Mouse (Mus musculus) lung, postnatal 10 days (tissue): ENCODE measurements around the gene Tnfsf8.

ENCODE experiments used
- DNase-seq: peaks from one replicate; pipeline ENCODE4 v3.0.0; 2021

Gene Tnfsf8

GRCm38 (mm10) chr4:63840457-63840856 is 20.7 kb downstream of the Tnfsf8 start:
- DNase-seq: peak; percentile 61

GRCm38 (mm10) chr4:63823136-63823535 is 38.0 kb downstream of the Tnfsf8 start:
- no peak for DNase-seq

DNA sequence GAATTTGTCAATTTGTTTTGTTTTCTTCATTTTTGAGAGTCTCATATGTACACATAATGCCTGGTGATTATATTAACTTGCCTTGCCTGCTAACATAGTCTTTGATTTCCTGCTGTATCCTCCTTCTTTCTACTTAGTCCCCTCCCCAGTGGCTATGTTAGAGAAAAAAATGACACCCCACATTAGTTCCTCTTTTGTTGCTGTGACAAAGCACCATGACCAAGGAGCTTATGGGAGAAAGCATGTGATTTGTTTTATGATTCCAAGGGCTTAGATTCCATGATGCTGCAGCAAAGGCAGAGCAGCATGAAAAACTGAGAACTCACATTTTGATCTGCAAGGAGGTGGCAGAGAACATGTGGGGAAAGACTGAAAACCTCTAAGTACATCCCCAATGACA is 43.6 kb downstream of the Tnfsf8 start:
- no peak for DNase-seq

DNA sequence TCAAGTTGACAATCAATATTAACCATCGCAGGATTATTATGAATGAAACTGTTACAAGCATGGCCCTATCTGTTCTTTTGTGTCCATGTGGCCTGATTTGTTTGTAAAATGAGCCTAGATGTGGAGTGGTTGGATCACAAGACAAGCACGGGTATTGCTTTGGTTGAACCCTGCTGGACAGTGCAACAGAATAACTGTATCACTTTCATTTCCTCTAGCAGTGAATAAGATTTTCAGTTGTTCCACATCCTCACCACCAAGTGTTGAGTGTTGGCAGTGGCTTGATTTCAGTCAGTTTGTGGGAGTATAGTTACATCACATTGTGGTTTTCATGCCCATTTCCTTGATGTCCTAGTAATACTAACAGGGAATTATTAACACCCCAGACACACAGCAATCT is 45.5 kb downstream of the Tnfsf8 start:
- no peak for DNase-seq

GRCm38 (mm10) chr4:63798083-63798482 is 63.1 kb downstream of the Tnfsf8 start:
- DNase-seq: no peak

GRCm38 (mm10) chr4:63796527-63796926 is 64.6 kb downstream of the Tnfsf8 start:
- DNase-seq: no peak

DNA sequence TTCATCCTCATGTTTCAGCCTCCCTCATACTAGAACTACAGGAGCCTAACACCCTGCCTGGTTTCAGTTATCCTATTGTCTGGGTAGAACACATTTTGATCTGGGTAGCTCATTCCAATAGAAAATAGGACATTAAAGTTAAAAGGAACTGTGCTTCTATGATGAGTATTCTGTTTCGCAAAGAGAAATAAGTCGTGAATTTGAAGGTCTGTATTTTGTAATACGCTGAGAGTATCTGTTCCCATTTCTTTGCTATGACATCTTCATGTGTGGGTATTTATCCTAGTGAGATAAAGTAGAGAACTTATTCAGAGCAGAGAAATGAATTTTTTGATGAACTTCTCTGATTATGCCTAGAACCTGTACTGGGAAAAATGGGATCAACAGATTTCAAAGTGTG is 68.8 kb downstream of the Tnfsf8 start:
- DNase-seq: no peak

DNA sequence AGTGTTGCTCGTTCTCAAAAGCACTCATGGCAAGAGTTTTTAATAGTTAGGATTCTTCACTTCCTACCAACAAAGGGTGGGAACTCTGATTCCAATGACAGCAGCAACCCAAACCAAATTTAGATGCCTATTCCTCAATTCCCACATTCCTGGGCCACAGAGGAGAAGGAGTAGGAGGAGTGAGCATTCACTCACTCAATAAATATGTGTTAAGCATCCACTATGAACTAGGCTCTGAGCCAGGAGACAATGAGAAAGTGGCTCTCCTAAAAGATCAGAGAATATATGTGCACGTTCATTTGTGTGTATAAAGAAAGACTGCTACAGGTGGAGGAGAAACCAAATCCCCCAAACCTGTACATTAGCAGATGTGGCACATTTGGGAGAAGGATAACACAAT is 75.7 kb downstream of the Tnfsf8 start:
- peak; percentile 23 for DNase-seq

DNA sequence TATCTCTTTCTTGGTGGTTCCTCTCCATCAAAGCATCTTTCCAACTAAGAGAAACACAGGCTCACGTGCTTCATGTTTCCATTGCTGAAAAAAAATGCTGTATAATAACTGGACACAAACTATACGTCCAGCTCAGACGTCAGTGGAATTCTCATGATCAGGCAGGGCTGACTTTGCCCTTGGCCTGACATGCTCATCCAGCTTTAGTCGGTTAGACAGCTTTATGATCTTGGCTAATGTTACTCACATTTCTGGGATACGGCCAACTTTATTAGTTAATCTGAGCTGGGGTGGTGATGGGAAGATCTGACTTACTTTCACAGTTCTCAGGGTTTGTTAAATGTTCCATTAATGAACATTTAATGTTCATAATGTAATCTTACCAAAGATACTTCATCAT is 77.3 kb downstream of the Tnfsf8 start:
- no peak for DNase-seq

DNA sequence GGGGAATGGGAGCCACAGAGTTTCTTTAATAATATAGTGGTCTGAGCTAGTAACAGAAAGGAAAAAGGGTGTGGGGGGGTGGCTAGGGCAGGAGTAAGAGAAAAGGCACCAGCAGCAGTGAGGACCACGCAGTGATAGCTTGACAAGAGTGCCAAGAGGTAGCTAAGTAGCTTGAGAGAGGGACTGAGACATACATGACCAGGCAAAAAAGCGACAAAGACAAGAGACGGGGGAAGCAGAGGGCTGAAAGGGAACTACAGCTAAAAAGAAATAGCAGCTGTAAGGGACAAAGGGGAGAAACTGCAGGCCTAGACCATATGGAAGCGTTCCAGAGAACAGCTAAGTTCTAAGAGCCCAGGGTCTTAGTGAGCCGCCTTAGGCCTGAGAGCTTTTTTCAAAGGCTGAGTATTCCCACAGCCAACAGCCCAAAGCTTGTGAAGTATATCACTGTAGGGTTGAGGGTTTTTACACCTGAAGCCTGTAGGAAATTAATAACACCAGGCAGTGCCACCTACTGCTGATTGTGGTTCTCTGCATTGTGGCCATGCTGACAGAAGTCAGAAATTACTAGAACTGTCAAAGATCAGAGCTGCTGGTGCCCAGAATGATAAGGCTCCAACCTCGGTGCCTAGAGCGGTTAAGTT is 78.1 kb downstream of the Tnfsf8 start:
- DNase-seq: no peak
